Mouse (Mus musculus): Measurements from ENCODE around the gene Flrt2.

DNA sequence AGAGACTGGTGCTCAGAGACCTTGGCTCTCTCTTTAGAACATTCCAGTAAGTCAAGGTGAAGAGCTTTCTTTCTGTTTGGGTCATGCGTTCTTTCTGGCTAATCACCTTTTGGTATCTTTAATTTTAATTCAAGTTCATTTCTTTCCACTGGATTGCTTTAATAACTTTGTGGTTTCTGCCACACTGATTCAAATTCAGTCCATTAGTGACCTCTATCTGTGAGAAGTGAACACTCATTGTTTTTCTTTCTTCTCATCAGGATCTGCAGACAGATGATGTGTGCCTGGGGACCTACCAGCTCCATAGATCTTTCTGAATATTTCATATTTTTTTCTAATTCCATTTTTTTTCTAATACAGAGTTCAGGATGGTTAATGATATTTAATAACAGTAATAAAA lies 6.5 kb downstream of the Flrt2 start:
- TF ChIP-seq POLR2A (IDR thresholded peaks at IDR 0.05; ENCODE audit: extremely low read depth, insufficient read depth, low read length) = no peak
- peak; percentile 42; the same call in 1 of the 2 replicates for TF ChIP-seq CTCF (IDR thresholded peaks at IDR 0.05; ENCODE audit: low read depth, low read length)
